ENCODE assay signal across 8 mouse cellular contexts in genomic region chr8:95054927-95055510, GRCm38 (mm10). TPM values are rescaled to one million over a fixed set of nuclear protein-coding genes. Genes with fewer than 3 reads are reported as not detected.
A peak's percentile ranks its signal among the peaks of the same experiment; 100 is the strongest.
DNase-seq lines count a peak whose midpoint lies in the region; ATAC-seq lines count a peak whose summit lies in the region.

Gene Drc7, plus strand, starts transcription at chr8:95055103.

- no peak within 1 kb of the TSS for H3K27ac ChIP-seq in hindbrain, embryonic 12.5 days

- peak; percentile 26 for DNase-seq in layer of hippocampus, adult 9-11 months
- no peak for DNase-seq in layer of hippocampus, postnatal 25 days (ENCODE audit: extremely low spot score in 1 of 2, low spot score in 1 of 2)
- DNase-seq in embryo, embryonic 10 days (ENCODE audit: low spot score) = peak; percentile 68
- DNase-seq in Muller cell, postnatal 12 days (ENCODE audit: inconsistent ontology term) = no peak
- DNase-seq in cerebellum, adult 11 months = no peak

- no peak within 1 kb of the TSS for H3K9ac ChIP-seq in hindbrain, embryonic 12.5 days

- no peak within 1 kb of the TSS for H3K4me2 ChIP-seq in hindbrain, embryonic 12.5 days (replicated peaks)

- H3K4me1 ChIP-seq in hindbrain, embryonic 12.5 days = no peaks in the 10 kb centered on the region

- 21% methylated on average over 2 of the region's 2 CpGs for WGBS in hindbrain, embryonic 12.5 days

- no peaks in the 10 kb centered on the region for H3K36me3 ChIP-seq in hindbrain, embryonic 12.5 days

- H3K9me3 ChIP-seq in hindbrain, embryonic 12.5 days (replicated peaks) = no peaks in the 10 kb centered on the region

- no peak within 1 kb of the TSS for H3K4me3 ChIP-seq in hindbrain, embryonic 12.5 days

- peak; percentile 80 for ATAC-seq in hindbrain, embryonic 12.5 days (ENCODE audit: low FRiP score)
- ATAC-seq in megakaryocyte-erythroid progenitor cell, adult 5-6 weeks (replicated peaks; ENCODE audit: low FRiP score, low TSS enrichment, poor library complexity, severe bottlenecking) = 0 out of 2 replicates have a peak, but pooled peaks have one; percentile 20
- no peak for ATAC-seq in inflammation-experienced regulatory T-cells, adult 6 months

- no peaks in the 10 kb centered on the region for H3K27me3 ChIP-seq in hindbrain, embryonic 12.5 days

RNA-seq across cellular contexts. Expression of gene Drc7, which starts in this region (rescaled TPM):
- 1 to 10 TPM; 1.4 to 1.5 TPM for total RNA-seq in layer of hippocampus, postnatal 25 days (2021)
- polyA plus RNA-seq in hindbrain, embryonic 12.5 days (2016; fragmentation: Nextera tagmentation; extraction: Ambion mirVana) = 1.3 and 2.3 TPM in 2 replicates
- total RNA-seq in megakaryocyte-erythroid progenitor cell, adult 5-6 weeks (2014; fragmentation: Nextera tagmentation) = 0.68 TPM in 1 of 2 replicates, not detected in the other
- 0.84 and 2.0 TPM in 2 replicates for total RNA-seq in megakaryocyte-erythroid progenitor cell, adult 5-6 weeks (2017)
- polyA plus RNA-seq in inflammation-experienced regulatory T-cells, adult 6 months (2017; shearing (Covaris generic)) = not detected

Comparison
In these comparisons a context has a peak if more than half of its experiments do, and no peak if none do; other contexts are left out.
1. DNase-seq: peak in layer of hippocampus, adult 9-11 months (single experiment) and embryo, embryonic 10 days (single experiment); none in layer of hippocampus, postnatal 25 days (0 of 2), Muller cell, postnatal 12 days (single experiment) and cerebellum, adult 11 months (single experiment).